Comparison of ENCODE assay signal across 38 mouse cellular contexts in the genomic region with DNA sequence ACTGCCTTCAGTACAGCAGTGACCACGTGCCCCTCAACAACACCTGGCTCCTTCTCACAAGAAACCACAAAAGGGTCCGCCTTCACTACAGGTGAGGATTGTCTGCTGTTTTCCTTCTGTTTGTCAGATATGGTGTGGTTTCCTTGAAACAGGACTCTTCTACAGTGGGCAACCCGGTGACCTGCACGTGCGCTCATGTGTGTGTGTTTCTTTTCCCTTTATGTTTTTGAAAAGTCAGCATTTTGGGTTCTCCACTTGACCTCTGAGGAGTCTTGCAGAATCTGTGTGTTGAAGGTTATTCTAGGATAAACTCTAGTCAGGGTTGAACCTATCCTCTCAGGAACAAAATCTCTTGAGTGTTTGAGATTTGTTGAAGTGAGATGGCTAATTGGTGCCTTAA. TPM values are rescaled to one million over a fixed set of nuclear protein-coding genes. Genes with fewer than 3 reads are reported as not detected.
"Had no signal": no experiment of that assay in that cellular context is flagged by ENCODE, and none has a peak within 500 bp of the region (broad histone marks: within the 10 kb centered on the region; RNA-seq: fewer than 3 reads in every experiment).

No protein-coding gene starts in this region.

- H3K4me2 ChIP-seq: heart, embryonic 11.5 days; heart, embryonic 12.5 days; heart, embryonic 13.5 days; heart, embryonic 15.5 days; hindbrain, embryonic 12.5 days; hindbrain, embryonic 13.5 days; hindbrain, embryonic 14.5 days; hindbrain, embryonic 15.5 days; intestine, embryonic 15.5 days; kidney, embryonic 15.5 days had no signal

- H3K9ac ChIP-seq: heart, embryonic 12.5 days; heart, embryonic 13.5 days; heart, embryonic 15.5 days; hindbrain, embryonic 12.5 days; hindbrain, embryonic 13.5 days; hindbrain, embryonic 14.5 days; hindbrain, embryonic 15.5 days; intestine, embryonic 15.5 days; kidney, embryonic 15.5 days had no signal

- H3K4me1 ChIP-seq: heart, embryonic 12.5 days; heart, embryonic 13.5 days; heart, embryonic 15.5 days; hindbrain, embryonic 10.5 days; hindbrain, embryonic 12.5 days; hindbrain, embryonic 13.5 days; hindbrain, embryonic 15.5 days; intestine, embryonic 15.5 days; kidney, embryonic 15.5 days had no signal

- DNase-seq: heart, postnatal 10 days; heart, postnatal 14 days; heart, postnatal 36 days; heart, postnatal 4 days; kidney, adult 11 months; kidney, adult 18-20 months; kidney, adult 2 months; kidney, adult 8-10 months; kidney, adult 9 months; kidney, postnatal 10 days; kidney, postnatal 14 days; kidney, postnatal 25 days; kidney, postnatal 36 days; kidney, postnatal 4 days; layer of hippocampus, adult 9-11 months; layer of hippocampus, postnatal 36 days had no signal

- H3K4me3 ChIP-seq: heart, embryonic 12.5 days; heart, embryonic 13.5 days; heart, embryonic 15.5 days; hindbrain, embryonic 10.5 days; hindbrain, embryonic 12.5 days; hindbrain, embryonic 13.5 days; hindbrain, embryonic 15.5 days; intestine, embryonic 15.5 days; kidney, embryonic 15.5 days; layer of hippocampus, adult 2 months; left cerebral cortex, adult 2 months had no signal

- H3K9me3 ChIP-seq: heart, embryonic 12.5 days; heart, embryonic 13.5 days; heart, embryonic 15.5 days; hindbrain, embryonic 10.5 days; hindbrain, embryonic 12.5 days; hindbrain, embryonic 13.5 days; hindbrain, embryonic 15.5 days; intestine, embryonic 15.5 days; kidney, embryonic 15.5 days had no signal

- H3K27me3 ChIP-seq: heart, embryonic 12.5 days; heart, embryonic 13.5 days; heart, embryonic 15.5 days; hindbrain, embryonic 12.5 days; hindbrain, embryonic 13.5 days; hindbrain, embryonic 15.5 days; intestine, embryonic 15.5 days; kidney, embryonic 15.5 days had no signal

- H3K36me3 ChIP-seq: heart, embryonic 12.5 days; heart, embryonic 13.5 days; heart, embryonic 15.5 days; hindbrain, embryonic 10.5 days; hindbrain, embryonic 12.5 days; hindbrain, embryonic 13.5 days; hindbrain, embryonic 15.5 days; intestine, embryonic 15.5 days; kidney, embryonic 15.5 days had no signal

- H3K27ac ChIP-seq: heart, embryonic 13.5 days; heart, embryonic 15.5 days; hindbrain, embryonic 10.5 days; hindbrain, embryonic 12.5 days; hindbrain, embryonic 13.5 days; hindbrain, embryonic 14.5 days; hindbrain, embryonic 15.5 days; hindbrain, postnatal 0 days; intestine, embryonic 15.5 days; kidney, embryonic 15.5 days; kidney, postnatal 0 days; layer of hippocampus, adult 2 months; left cerebral cortex, adult 2 months had no signal

RNA-seq across cellular contexts. Expression of a gene that starts 7.1 kb away (rescaled TPM):
- total RNA-seq: hematopoietic stem cell, adult 5-6 weeks; hindbrain, postnatal 0 days; layer of hippocampus, adult 18-20 months; layer of hippocampus, adult 2 months; layer of hippocampus, adult 8-10 months; layer of hippocampus, postnatal 10 days; layer of hippocampus, postnatal 14 days; layer of hippocampus, postnatal 36 days; left cerebral cortex, adult 2 months had no signal
- polyA plus RNA-seq: heart, postnatal 0 days; hindbrain, embryonic 12.5 days; hindbrain, embryonic 16.5 days had no signal
